Mouse (Mus musculus) stomach, postnatal 0 days (tissue): ENCODE results near the gene Hist1h2bb.

Experiments
- CTCF ChIP-seq: IDR thresholded peaks from 2 replicates; pipeline ENCODE4 v1.5.1; 2016; ENCODE audit warnings: antibody characterized with exemption, low read depth, mild to moderate bottlenecking, moderate library complexity
- EP300 ChIP-seq: optimal IDR thresholded peaks from 2 replicates; pipeline ENCODE3; 2016; ENCODE audit warnings: antibody characterized with exemption

DNA sequence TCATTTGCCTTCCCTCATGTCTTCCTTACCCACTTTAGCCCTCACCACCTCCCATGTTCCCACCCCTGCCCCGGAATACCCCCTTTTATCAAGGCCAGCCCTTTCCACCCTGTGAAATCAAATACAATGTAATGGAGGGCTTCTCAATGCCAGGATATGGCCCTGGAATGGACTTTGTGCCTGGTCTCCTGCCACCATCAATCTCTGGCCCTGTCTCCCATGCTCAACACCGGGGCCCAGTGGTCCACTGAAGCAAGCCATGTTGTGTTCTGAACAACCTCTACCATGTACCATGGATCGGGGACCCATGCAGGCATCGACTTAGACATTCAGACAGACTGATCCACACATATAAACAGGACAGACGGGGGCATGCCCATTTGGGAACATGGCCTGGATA lies 16.8 kb upstream of the Hist1h2bb start:
- TF ChIP-seq CTCF, result no peak
- TF ChIP-seq EP300, result no peak
